Mouse (Mus musculus) lung, adult 18-20 months (tissue): ENCODE measurements at regions not wholly inside any gene's neighbourhood (a gene's known extent, or its start where the extent isn't known, plus 50 kb on each side); places are given as distances from the start of the nearest gene placed in this dataset.

ENCODE experiments used
- DNase-seq, 2 experiments: peaks; one replicate each; pipeline ENCODE4 v3.0.0; 2022; ENCODE audit warnings: mixed read lengths in 2 of 2

- DNase-seq: no peak
These were observed 192.8 kb downstream of the Tm2d1 start for GRCm38 (mm10) chr4:98190318-98190717.

DNA sequence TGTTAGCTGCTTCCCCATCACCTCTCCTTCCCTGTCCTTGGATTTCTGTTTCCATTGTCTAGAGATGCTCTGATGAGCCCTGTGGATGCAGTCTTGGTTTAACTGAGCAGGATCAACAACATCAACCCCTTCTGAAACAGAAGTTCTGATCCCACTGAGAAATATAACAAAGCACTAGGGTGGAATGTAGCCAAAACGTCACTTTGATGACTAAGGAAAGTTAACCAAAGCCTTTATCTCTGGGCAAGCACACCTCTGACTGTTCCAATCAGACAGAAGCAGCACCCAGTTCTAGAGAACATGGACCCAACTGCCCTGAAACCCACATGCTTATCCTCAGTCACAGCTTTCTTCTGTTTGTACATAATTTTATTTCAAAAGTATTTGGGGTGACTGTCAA is 193.2 kb downstream of the Tm2d1 start:
- DNase-seq: no peak

DNA sequence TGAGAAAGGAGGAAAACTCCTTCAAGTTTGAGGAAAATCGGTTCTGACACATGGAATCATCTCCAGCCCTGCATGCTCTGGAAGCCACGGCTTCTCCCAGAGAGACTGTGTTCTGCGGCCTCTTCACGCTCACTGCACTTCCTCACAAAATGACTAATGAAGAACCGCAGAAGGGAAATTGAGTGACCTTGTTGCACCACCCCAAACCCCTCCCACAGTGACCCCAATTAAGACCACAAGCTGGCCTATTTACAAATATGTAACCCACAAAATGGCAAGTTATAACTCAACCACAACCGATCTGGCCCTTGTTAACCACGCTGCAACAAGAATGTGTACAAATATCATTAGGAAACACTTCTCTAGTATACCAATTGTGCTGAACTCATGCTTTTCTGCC is 194.2 kb downstream of the Tm2d1 start:
- peak; percentile 6 to 24 for DNase-seq

GRCm38 (mm10) chr4:98187038-98187437 is 196.1 kb downstream of the Tm2d1 start:
- DNase-seq: no peak

GRCm38 (mm10) chr4:98182053-98182355 is 201.1 kb downstream of the Tm2d1 start:
- DNase-seq: no peak

GRCm38 (mm10) chr4:98181185-98182052 is 201.7 kb downstream of the Tm2d1 start:
- DNase-seq: no peak

DNA sequence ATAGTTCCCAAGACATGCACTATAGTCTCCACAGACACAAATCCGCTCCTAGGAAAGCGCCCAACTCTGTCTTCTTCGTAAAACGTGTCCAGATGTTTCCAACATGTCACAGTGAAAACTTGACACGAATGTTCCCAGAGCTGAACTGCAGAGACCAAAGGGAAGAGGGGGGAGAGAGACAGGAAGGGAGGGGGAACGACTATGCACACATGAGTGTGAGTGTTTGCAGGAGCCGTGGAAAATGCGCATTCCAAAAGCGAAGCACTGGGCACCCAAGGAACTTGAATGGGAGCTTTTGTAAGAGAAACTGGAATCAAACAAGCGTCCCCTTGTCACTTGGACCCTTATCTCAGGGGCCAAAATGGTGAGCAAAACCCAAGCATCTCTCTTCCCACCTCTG is 202.8 kb downstream of the Tm2d1 start:
- DNase-seq: no peak
